Mouse (Mus musculus) forebrain, postnatal 0 days (tissue): ENCODE measurements around the gene Vsx2. TPM values are rescaled to one million over a fixed set of nuclear protein-coding genes. Genes with fewer than 3 reads are reported as not detected.

Experiments
- ATAC-seq: fragments of 200-750 bp; cut with Nextera tagmentation; 2 replicates; pipeline ENCODE4 v1.8.0; 2017; ENCODE audit warnings: mild to moderate bottlenecking, moderate library complexity
- DNase-seq: peaks from one replicate; pipeline ENCODE4 v3.0.0-alpha.2; 2015
- H3K27ac ChIP-seq: fragments of 300-500 bp; sonication (generic); 2 replicates; pipeline ENCODE4 v1.5.1; 2014; ENCODE audit warnings: low read depth, mild to moderate bottlenecking, antibody characterized with exemption, low read length, moderate library complexity, mixed read lengths
- H3K27me3 ChIP-seq: fragments of 300-500 bp; sonication (generic); 2 replicates; pipeline ENCODE4 v1.6.1; 2014; ENCODE audit warnings: mild to moderate bottlenecking, low read length, mixed read lengths; ENCODE audit not compliant: insufficient read depth
- H3K36me3 ChIP-seq: fragments of 300-500 bp; sonication (generic); 2 replicates; pipeline ENCODE4 v1.6.1; 2014; ENCODE audit warnings: mild to moderate bottlenecking, moderate library complexity; ENCODE audit not compliant: insufficient read depth
- H3K4me1 ChIP-seq: fragments of 300-500 bp; sonication (generic); 2 replicates; pipeline ENCODE4 v1.6.1; 2014; ENCODE audit warnings: antibody characterized with exemption; ENCODE audit not compliant: insufficient read depth
- H3K4me2 ChIP-seq: fragments of 300-500 bp; sonication (generic); 2 replicates; pipeline ENCODE4 v1.6.1; 2014; ENCODE audit warnings: low read depth, mild to moderate bottlenecking, moderate library complexity
- H3K4me3 ChIP-seq: fragments of 300-500 bp; sonication (generic); 2 replicates; pipeline ENCODE4 v1.5.1; 2014; ENCODE audit warnings: low read depth, low read length, mixed read lengths
- H3K9ac ChIP-seq: fragments of 300-500 bp; sonication (generic); 2 replicates; pipeline ENCODE4 v1.6.1; 2014; ENCODE audit warnings: mild to moderate bottlenecking
- H3K9me3 ChIP-seq: fragments of 300-500 bp; sonication (generic); 2 replicates; pipeline ENCODE4 v1.6.1; 2016; ENCODE audit warnings: low read length
- CTCF ChIP-seq: sonication (generic); IDR thresholded peaks from 2 replicates; pipeline ENCODE4 v1.5.1; 2016; ENCODE audit warnings: antibody characterized with exemption, control low read depth, low read depth
- WGBS: fragments of 180-500 bp; shearing (Covaris S2); extraction: QIAGEN DNeasy Blood & Tissue Kit; methylation state at CpG from one replicate; pipeline ENCODE4 v1.1.7; 2014; 5-methylcytosine and 5-hydroxymethylcytosine counted together
- polyA plus RNA-seq: library from polyadenylated mRNA; unstranded; fragments of >200 nt; fragmentation: Nextera tagmentation; extraction: Ambion mirVana; gene quantifications from 2 replicates; pipeline ENCODE4 v1.2.1, GENCODE M21; 2015
- total RNA-seq: library from RNA; depleted of rRNA; stranded (reverse); fragments of >200 nt; gene quantifications from 2 replicates; pipeline ENCODE4 v1.2.3, GENCODE M21; 2014

Vsx2 gene
- total and polyA plus RNA-seq, 2 experiments from 2014 or later, result 0.05 to 0.67 TPM

DNA sequence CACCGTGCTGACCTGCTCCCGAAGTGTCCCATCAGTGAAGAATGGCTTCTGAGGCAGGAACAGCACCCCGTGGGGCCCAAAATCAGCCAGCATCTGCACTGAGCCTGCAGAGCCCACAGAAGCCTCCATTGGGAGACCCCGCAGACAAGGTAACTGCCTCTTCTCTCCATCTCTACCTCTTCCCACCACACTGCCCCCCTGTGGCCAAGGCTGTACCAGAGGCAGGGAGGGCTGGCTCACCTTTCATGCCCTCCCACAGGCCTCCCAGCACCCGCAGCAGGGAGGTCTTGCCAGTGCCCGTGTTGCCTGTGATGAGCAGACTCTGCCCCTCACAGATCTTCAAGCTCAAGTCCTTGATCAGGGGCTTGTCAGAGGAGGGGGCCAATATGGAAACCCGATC, 36.3 kb downstream of the Vsx2 start:
- ATAC-seq (no peak), DNase-seq (no peak)
- no peak overlapping the region for H3K9ac ChIP-seq
- no peak overlapping the region for H3K4me3 ChIP-seq
- H3K27me3 ChIP-seq, result no peaks in the 10 kb centered on the region
- no peaks in the 10 kb centered on the region for H3K4me1 ChIP-seq
- H3K9me3 ChIP-seq, result no peaks in the 10 kb centered on the region
- H3K4me2 ChIP-seq, result no peak overlapping the region
- peaks cover 20% of the 10 kb centered on the region for H3K36me3 ChIP-seq
- peak; percentile 19; the same call in 1 of the 2 replicates for TF ChIP-seq CTCF
- H3K27ac ChIP-seq, result no peak overlapping the region
- WGBS, result 81% methylated on average over 7 of the region's 7 CpGs

DNA sequence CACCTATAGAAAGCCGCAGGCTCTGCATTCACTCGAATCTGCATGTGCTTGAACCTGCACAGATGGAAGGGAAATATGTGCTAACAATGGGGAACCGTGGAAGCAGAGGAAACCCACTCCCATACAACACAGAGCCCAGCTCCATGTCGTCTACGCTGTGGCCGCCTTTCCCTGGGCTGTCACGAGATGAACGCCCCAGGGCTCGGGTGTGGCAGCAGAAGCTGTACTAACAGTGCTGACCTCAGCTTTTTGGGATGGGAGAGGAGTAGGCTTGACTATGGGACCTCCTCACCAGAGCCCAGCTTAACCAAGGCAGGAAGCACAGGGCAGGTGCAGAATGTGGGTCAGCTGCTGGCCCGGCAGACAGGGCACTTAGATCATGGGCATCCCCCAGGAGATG, 42.2 kb downstream of the Vsx2 start:
- no peak for ATAC-seq
- no peak for DNase-seq
- H3K27me3 ChIP-seq, result no peaks in the 10 kb centered on the region
- H3K4me2 ChIP-seq, result no peak overlapping the region
- no peak overlapping the region for H3K27ac ChIP-seq
- H3K9ac ChIP-seq, result no peak overlapping the region
- 93% methylated on average over 10 of the region's 10 CpGs for WGBS
- no peak overlapping the region for H3K4me3 ChIP-seq
- no peaks in the 10 kb centered on the region for H3K4me1 ChIP-seq
- 0 out of 2 replicates have a peak, but pooled peaks cover 10% of the 10 kb centered on the region for H3K36me3 ChIP-seq
- H3K9me3 ChIP-seq, result no peaks in the 10 kb centered on the region
- TF ChIP-seq CTCF, result no peak

DNA sequence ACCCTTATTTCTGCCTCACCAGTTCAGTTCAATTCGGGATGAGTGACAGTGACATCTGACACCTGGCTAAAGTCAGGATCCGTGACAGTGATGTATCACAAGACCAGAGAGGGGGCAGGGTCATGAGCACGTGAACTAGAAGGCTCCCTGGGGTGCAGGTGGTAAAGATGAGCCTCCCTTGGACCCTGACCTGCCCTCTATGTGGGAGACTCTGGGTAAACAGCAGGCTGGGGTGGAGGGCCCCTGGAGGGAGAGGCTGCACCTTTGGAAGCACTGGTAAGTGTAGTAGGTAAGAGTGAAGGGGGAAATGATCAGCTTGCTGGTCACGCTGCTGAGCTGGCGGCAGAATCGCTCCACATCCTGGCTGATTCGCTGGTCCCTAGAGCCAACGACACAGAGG, 43.0 kb downstream of the Vsx2 start:
- H3K4me2 ChIP-seq, result no peak overlapping the region
- no peak for TF ChIP-seq CTCF
- H3K27ac ChIP-seq, result no peak overlapping the region
- H3K4me3 ChIP-seq, result no peak overlapping the region
- H3K27me3 ChIP-seq, result no peaks in the 10 kb centered on the region
- DNase-seq (no peak), ATAC-seq (no peak)
- 0 out of 2 replicates have a peak, but pooled peaks cover 5% of the 10 kb centered on the region for H3K36me3 ChIP-seq
- H3K4me1 ChIP-seq, result no peaks in the 10 kb centered on the region
- no peaks in the 10 kb centered on the region for H3K9me3 ChIP-seq
- 78% methylated on average over 8 of the region's 8 CpGs for WGBS
- H3K9ac ChIP-seq, result no peak overlapping the region

DNA sequence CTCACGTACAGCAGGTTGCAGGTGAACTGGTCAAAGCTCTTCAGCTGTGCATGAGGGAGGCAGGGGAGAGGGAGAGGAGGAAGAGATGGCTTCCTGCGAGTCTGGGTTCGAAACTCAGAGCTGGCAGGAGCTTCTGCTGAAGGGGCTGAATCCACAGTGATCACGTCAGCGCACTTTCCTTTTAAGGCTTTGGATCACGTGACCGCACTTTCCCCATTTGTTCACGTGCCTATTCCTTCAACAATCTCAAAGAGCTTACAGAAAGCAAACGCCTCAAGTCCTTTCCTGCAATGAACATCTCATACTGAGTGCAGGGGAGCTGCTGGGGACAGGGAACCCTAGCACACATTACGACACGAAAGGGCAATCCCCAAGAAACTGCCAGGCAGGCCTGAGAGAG, 44.4 kb downstream of the Vsx2 start:
- no peak for TF ChIP-seq CTCF
- Histone ChIP-seq H3K27me3 (no peaks in the 10 kb centered on the region), H3K9me3 (no peaks in the 10 kb centered on the region), H3K4me3 (no peak overlapping the region), H3K27ac (no peak overlapping the region), H3K4me2 (no peak overlapping the region), H3K4me1 (no peaks in the 10 kb centered on the region), H3K9ac (no peak overlapping the region), H3K36me3 (no peaks in the 10 kb centered on the region)
- no peak for ATAC-seq
- DNase-seq, result no peak
- WGBS, result 90% methylated on average over 11 of the region's 11 CpGs

DNA sequence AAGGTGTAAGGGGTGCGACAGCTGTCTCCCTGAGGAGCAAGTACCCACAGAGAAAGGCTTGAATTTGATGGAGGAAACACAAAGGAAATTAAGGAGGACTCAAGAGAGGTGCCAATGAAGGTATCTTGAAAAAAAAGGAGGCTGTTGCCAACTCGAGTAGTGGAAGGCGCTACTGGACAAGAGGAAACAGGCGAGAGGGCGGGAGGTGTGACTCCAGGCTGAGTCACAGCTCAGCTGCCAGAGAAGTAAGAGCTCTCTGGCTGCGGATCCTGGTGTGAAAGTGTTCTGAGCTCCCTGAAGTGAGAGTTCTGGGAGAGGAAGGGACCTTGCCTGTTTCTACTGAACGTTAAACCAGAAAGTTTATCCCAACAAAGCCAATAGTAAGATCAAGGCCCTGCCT, 45.0 kb downstream of the Vsx2 start:
- no peaks in the 10 kb centered on the region for H3K36me3 ChIP-seq
- DNase-seq, result no peak
- H3K4me3 ChIP-seq, result no peak overlapping the region
- no peaks in the 10 kb centered on the region for H3K9me3 ChIP-seq
- TF ChIP-seq CTCF, result no peak
- H3K4me2 ChIP-seq, result no peak overlapping the region
- H3K9ac ChIP-seq, result no peak overlapping the region
- no peaks in the 10 kb centered on the region for H3K27me3 ChIP-seq
- no peak for ATAC-seq
- H3K4me1 ChIP-seq, result no peaks in the 10 kb centered on the region
- H3K27ac ChIP-seq, result no peak overlapping the region
- WGBS, result 78% methylated on average over 7 of the region's 7 CpGs

DNA sequence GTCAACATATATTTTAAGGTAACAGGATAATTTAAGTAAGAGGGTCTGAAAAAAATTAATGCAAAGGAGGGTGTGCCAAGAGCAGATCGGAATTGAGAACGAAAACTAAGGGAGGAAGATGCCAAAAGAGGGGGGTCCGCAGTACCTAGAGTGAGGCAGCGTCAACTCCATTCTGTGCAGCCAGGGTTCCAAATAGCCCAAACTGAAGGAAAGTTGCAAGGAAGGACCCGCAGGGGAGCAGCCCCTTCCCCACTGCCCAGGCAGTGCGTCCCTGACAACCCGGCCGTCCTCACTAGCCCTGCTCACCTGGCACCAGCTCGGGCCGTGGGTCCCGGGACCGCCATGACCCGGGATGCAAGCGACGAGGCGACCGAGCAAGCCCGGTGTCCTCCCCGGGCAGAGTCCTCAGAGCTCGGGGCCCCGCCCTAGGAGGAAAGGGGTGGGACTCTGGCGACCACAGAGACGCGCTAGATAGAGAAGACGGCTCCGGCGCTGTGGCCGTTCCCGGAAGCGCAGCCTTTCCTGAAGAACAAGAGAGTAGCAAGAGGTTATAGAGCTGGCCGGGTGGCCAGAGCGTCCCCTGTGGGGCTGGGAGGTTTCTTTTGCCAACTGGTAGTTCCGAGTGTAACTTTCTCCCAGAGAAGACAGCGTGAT, 47.5 kb downstream of the Vsx2 start, which contains the start of gene Abcd4:
TSS of gene Abcd4 (minus strand) at position 437 of the 654 bp plus-strand sequence.
- H3K36me3 ChIP-seq, result no peaks in the 10 kb centered on the region
- TF ChIP-seq CTCF, result peak; percentile 63
- H3K4me3 ChIP-seq, result peak within 1 kb of the TSS; percentile 80
- ATAC-seq, result peak; percentile 100
- peak within 1 kb of the TSS; percentile 71 for H3K9ac ChIP-seq
- H3K27ac ChIP-seq, result no peak within 1 kb of the TSS
- H3K4me1 ChIP-seq, result no peaks in the 10 kb centered on the region
- 2% methylated on average over 34 of the region's 34 CpGs for WGBS
- H3K4me2 ChIP-seq, result peak within 1 kb of the TSS; percentile 63
- DNase-seq, result peak; percentile 87
- H3K9me3 ChIP-seq, result no peaks in the 10 kb centered on the region
- no peaks in the 10 kb centered on the region for H3K27me3 ChIP-seq

DNA sequence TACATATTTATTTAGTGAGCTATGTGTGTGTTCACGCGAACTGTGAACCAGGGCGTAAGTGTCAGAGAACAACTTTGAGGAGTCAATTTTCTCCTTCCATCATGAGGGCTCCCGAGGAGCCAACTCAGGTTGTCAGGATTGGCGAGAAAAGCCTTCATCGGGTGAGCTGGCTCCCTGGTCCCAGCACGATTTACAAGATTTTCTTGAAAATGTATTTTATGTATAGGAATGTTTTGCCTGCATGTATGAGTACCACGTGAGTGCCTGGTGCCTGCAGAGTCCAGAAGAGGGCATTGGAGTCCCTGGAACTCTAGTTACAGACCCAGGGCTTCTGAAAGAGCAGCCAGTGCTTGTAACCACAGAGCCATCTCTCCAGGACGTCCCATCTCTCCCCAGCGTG, 48.1 kb downstream of the Vsx2 start:
- ATAC-seq (peak; percentile 36; the same call in 1 of the 2 replicates), DNase-seq (no peak)
- 5% methylated on average over 10 of the region's 10 CpGs for WGBS
- TF ChIP-seq CTCF, result no peak; the same call in 1 of the 2 replicates
- H3K27me3 ChIP-seq, result no peaks in the 10 kb centered on the region
- no peaks in the 10 kb centered on the region for H3K36me3 ChIP-seq
- H3K27ac ChIP-seq, result no peak overlapping the region
- peak overlapping the region; percentile 63 for H3K4me2 ChIP-seq
- H3K4me3 ChIP-seq, result peak overlapping the region; percentile 80
- peak overlapping the region; percentile 71; the same call in 1 of the 2 replicates for H3K9ac ChIP-seq
- H3K9me3 ChIP-seq, result no peaks in the 10 kb centered on the region
- no peaks in the 10 kb centered on the region for H3K4me1 ChIP-seq
